Mouse (Mus musculus): ENCODE measurements around the gene Dis3l2. TPM values are rescaled to one million over a fixed set of nuclear protein-coding genes. Genes with fewer than 3 reads are reported as not detected.

Gene Dis3l2
- polyA plus RNA-seq, 1 experiment from 2014 or later, result 13.5 TPM

DNA sequence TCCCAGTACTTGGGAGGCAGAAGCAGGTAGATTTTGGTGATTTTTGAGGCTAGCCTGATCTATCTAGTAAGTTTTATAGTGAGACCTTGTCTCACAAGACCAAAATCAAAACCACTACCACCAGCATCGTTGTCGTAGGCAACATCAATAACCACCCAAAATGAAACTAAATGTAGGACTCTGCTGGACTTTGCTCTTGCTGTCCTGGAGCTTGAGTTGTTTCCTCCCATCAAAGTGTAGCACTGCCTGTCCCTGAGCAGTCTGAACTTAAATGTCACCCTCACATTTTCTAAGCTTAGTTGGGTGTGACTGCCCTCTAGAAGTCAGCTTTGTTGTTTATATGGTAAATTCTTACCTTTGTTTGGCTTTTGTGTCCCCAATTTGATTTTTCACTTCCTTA is 43.4 kb downstream of the Dis3l2 start:
- H3K36me3 ChIP-seq (ENCODE audit: insufficient read depth, low read length), result no peaks in the 10 kb centered on the region
- 97% methylated on average over 2 of the region's 2 CpGs for WGBS
- TF ChIP-seq CTCF (IDR thresholded peaks at IDR 0.05), result no peak
- TF ChIP-seq EP300 (IDR thresholded peaks at IDR 0.05), result no peak

DNA sequence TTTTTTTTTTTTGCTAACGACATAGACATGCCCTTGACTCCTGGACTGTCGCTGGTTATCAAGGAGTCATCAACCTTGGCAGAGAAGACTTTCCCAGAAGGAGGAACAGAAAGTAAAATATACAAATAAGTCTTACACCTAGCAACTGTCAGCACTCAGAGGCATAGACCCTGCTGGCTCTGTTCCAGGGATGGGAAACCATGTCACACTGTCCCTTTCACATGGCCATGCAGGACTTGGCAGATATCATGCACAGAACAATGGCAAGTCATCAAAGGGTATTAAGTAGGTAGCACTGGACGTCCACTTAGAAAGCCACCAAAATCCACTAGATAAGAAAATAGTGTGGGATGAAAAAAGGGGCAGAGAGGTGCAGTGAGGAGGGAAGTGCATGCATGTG is 46.5 kb downstream of the Dis3l2 start:
- Histone ChIP-seq H3K9me3 (ENCODE audit: low read length) (no peaks in the 10 kb centered on the region), H3K4me2 (replicated peaks; ENCODE audit: low read depth, low read length) (no peak overlapping the region), H3K27ac (ENCODE audit: low read length) (no peak overlapping the region), H3K27me3 (replicated peaks; ENCODE audit: insufficient read depth, low read length) (no peaks in the 10 kb centered on the region), H3K4me1 (ENCODE audit: insufficient read depth, low read depth, low read length) (no peaks in the 10 kb centered on the region), H3K4me3 (ENCODE audit: low read depth, low read length) (no peak overlapping the region), H3K9ac (replicated peaks; ENCODE audit: low read depth) (no peak overlapping the region), H3K36me3 (ENCODE audit: insufficient read depth, low read length) (no peaks in the 10 kb centered on the region)
- no peak for TF ChIP-seq EP300 (IDR thresholded peaks at IDR 0.05)
- no peak for TF ChIP-seq CTCF (IDR thresholded peaks at IDR 0.05)
- WGBS, result 61% methylated on average over 3 of the region's 3 CpGs
- no peak for DNase-seq (ENCODE audit: low spot score)
- ATAC-seq, result no peak

More for the DNA sequence above, 43.4 kb downstream of the Dis3l2 start:
- Histone ChIP-seq H3K4me3 (ENCODE audit: low read depth, low read length) (no peak overlapping the region), H3K27me3 (replicated peaks; ENCODE audit: insufficient read depth, low read length) (no peaks in the 10 kb centered on the region), H3K4me1 (ENCODE audit: insufficient read depth, low read depth, low read length) (no peaks in the 10 kb centered on the region), H3K27ac (ENCODE audit: low read length) (no peak overlapping the region), H3K9me3 (ENCODE audit: low read length) (no peaks in the 10 kb centered on the region), H3K9ac (replicated peaks; ENCODE audit: low read depth) (no peak overlapping the region), H3K4me2 (replicated peaks; ENCODE audit: low read depth, low read length) (no peak overlapping the region)
- ATAC-seq (no peak), DNase-seq (ENCODE audit: low spot score) (no peak)

DNA sequence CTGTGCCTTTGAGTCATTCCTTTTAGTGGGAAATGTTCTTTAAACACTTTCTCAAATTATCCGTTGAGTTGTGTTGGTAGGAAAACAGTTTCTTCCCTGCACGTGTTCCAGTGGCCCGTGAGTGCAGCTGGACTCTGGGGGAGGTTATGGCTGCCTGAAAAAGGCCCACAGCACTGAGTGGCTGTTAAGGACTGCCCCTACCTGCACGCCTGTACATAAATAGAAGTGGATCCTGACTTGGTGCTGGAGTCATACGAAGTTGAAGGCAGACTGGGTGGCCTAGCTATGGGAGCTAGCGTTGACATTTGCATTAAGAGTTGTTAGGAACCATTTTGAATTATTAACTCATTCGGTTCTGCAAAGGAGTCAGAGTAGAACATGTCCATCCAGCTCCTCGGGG is 49.8 kb downstream of the Dis3l2 start:
- WGBS, result 77% methylated on average over 8 of the region's 8 CpGs
- TF ChIP-seq EP300 (IDR thresholded peaks at IDR 0.05), result no peak
- TF ChIP-seq CTCF (IDR thresholded peaks at IDR 0.05), result no peak
- H3K4me2 ChIP-seq (replicated peaks; ENCODE audit: low read depth, low read length), result no peak overlapping the region
- no peaks in the 10 kb centered on the region for H3K36me3 ChIP-seq (ENCODE audit: insufficient read depth, low read length)
- no peak overlapping the region for H3K4me3 ChIP-seq (ENCODE audit: low read depth, low read length)
- H3K9ac ChIP-seq (replicated peaks; ENCODE audit: low read depth), result no peak overlapping the region
- H3K9me3 ChIP-seq (ENCODE audit: low read length), result no peaks in the 10 kb centered on the region
- H3K4me1 ChIP-seq (ENCODE audit: insufficient read depth, low read depth, low read length), result no peaks in the 10 kb centered on the region
- DNase-seq (ENCODE audit: low spot score) (no peak), ATAC-seq (no peak)
- H3K27ac ChIP-seq (ENCODE audit: low read length), result no peak overlapping the region
- no peaks in the 10 kb centered on the region for H3K27me3 ChIP-seq (replicated peaks; ENCODE audit: insufficient read depth, low read length)

DNA sequence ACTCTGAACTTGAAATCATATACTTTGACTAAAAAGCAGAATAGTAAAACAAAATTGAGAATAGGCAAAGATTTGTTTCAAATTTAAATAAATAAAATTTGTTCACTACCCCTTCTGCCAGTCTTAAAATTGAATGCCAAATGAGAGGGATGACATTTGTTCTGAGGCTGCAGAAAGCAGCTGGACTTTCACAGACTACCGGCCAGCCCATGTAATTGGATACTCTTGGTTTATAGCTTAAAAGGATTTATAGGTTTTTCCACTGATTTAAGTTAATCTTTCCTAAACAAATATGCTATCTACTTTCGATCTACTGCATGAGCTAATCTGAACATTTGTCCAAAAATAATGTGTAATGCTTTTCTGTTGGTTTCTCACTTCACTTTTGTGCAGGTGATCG is 50.7 kb downstream of the Dis3l2 start:
- DNase-seq (ENCODE audit: low spot score), result no peak
- TF ChIP-seq CTCF (IDR thresholded peaks at IDR 0.05) (no peak), EP300 (IDR thresholded peaks at IDR 0.05) (no peak)
- no peaks in the 10 kb centered on the region for H3K36me3 ChIP-seq (ENCODE audit: insufficient read depth, low read length)
- H3K4me2 ChIP-seq (replicated peaks; ENCODE audit: low read depth, low read length), result no peak overlapping the region
- H3K27ac ChIP-seq (ENCODE audit: low read length), result no peak overlapping the region
- no peak overlapping the region for H3K4me3 ChIP-seq (ENCODE audit: low read depth, low read length)
- ATAC-seq, result no peak
- H3K9me3 ChIP-seq (ENCODE audit: low read length), result no peaks in the 10 kb centered on the region
- H3K27me3 ChIP-seq (replicated peaks; ENCODE audit: insufficient read depth, low read length), result no peaks in the 10 kb centered on the region
- H3K9ac ChIP-seq (replicated peaks; ENCODE audit: low read depth), result no peak overlapping the region
- 88% methylated on average over 3 of the region's 3 CpGs for WGBS
- H3K4me1 ChIP-seq (ENCODE audit: insufficient read depth, low read depth, low read length), result no peaks in the 10 kb centered on the region

DNA sequence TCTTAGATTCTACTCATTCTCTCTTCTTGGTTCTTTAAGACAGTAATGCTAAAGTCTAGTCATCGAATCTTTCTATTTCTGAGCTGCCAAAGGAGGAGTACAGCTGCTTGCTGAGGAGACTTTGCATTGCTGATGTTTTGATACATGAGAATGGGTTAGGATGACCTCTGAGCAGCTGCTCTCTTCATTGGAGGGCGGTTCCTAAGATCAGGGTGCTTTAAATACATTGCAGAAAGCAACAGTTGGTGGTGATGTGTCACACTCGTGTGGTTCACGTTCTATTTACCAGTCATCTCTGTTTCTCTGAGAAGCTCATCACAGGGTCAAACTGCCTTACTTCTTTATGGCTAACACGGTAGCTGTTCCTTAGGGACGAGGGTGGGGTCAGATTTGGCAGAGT is 54.5 kb downstream of the Dis3l2 start:
- no peaks in the 10 kb centered on the region for H3K27me3 ChIP-seq (replicated peaks; ENCODE audit: insufficient read depth, low read length)
- no peak overlapping the region for H3K4me3 ChIP-seq (ENCODE audit: low read depth, low read length)
- ATAC-seq (peak; percentile 58), DNase-seq (ENCODE audit: low spot score) (peak; percentile 32)
- H3K9ac ChIP-seq (replicated peaks; ENCODE audit: low read depth), result no peak overlapping the region
- no peak overlapping the region for H3K27ac ChIP-seq (ENCODE audit: low read length)
- no peaks in the 10 kb centered on the region for H3K9me3 ChIP-seq (ENCODE audit: low read length)
- H3K36me3 ChIP-seq (ENCODE audit: insufficient read depth, low read length), result no peaks in the 10 kb centered on the region
- WGBS, result 56% methylated on average over 6 of the region's 6 CpGs
- H3K4me1 ChIP-seq (ENCODE audit: insufficient read depth, low read depth, low read length), result no peaks in the 10 kb centered on the region
- no peak overlapping the region for H3K4me2 ChIP-seq (replicated peaks; ENCODE audit: low read depth, low read length)
- TF ChIP-seq EP300 (IDR thresholded peaks at IDR 0.05), result no peak
- TF ChIP-seq CTCF (IDR thresholded peaks at IDR 0.05), result no peak

DNA sequence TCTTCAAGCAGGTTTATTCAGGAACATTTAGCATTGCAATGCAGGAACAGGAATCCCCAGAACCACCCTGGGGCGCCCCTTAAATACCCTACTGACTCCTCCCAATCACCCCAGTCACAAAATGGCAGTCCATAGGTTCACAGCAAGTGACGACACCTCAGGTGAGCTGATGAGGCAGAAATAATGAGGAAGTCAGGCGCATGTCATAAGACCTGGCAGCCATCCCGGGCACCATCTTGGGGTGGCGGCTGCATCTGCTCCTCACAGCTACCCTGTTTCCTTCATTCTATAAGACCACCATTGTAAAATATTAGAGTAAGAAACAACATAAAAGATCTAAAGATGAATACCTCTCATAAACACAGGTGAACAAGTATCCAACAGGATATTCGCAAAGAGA is 58.6 kb downstream of the Dis3l2 start:
- WGBS, result 94% methylated on average over 6 of the region's 6 CpGs
- no peaks in the 10 kb centered on the region for H3K36me3 ChIP-seq (ENCODE audit: insufficient read depth, low read length)

DNA sequence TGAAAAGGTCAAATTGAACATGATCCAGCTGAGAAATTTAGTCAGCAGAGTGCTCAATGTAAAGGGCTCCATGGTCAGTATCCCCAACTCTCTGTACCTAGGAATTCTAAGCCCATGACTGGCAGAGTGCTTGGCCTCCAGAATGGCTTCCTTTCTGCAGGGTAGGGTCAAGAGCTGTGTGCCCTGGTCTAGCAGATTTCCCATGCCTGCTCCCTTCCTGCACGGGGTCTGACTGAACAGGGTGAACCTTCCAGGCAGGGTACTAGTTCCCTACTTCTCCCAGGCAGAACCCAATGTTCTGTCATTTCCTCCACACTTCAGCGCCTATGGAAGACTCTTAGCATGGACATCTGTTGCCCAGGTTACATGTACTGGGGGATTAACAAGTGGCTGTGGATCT is 97.6 kb downstream of the Dis3l2 start:
- no peaks in the 10 kb centered on the region for H3K36me3 ChIP-seq (ENCODE audit: insufficient read depth, low read length)
- no peaks in the 10 kb centered on the region for H3K27me3 ChIP-seq (replicated peaks; ENCODE audit: insufficient read depth, low read length)
- H3K9ac ChIP-seq (replicated peaks; ENCODE audit: low read depth), result no peak overlapping the region
- no peak overlapping the region for H3K27ac ChIP-seq (ENCODE audit: low read length)
- H3K4me1 ChIP-seq (ENCODE audit: insufficient read depth, low read depth, low read length), result no peaks in the 10 kb centered on the region
- H3K4me2 ChIP-seq (replicated peaks; ENCODE audit: low read depth, low read length), result no peak overlapping the region
- no peaks in the 10 kb centered on the region for H3K9me3 ChIP-seq (ENCODE audit: low read length)
- DNase-seq (ENCODE audit: low spot score), result no peak
- WGBS, result 94% methylated on average over 2 of the region's 2 CpGs
- ATAC-seq, result no peak
- H3K4me3 ChIP-seq (ENCODE audit: low read depth, low read length), result no peak overlapping the region
- TF ChIP-seq CTCF (IDR thresholded peaks at IDR 0.05), result no peak

More for the DNA sequence above, 58.6 kb downstream of the Dis3l2 start:
- Histone ChIP-seq H3K9ac (replicated peaks; ENCODE audit: low read depth) (no peak overlapping the region), H3K4me3 (ENCODE audit: low read depth, low read length) (no peak overlapping the region), H3K27ac (ENCODE audit: low read length) (no peak overlapping the region), H3K27me3 (replicated peaks; ENCODE audit: insufficient read depth, low read length) (no peaks in the 10 kb centered on the region), H3K9me3 (ENCODE audit: low read length) (no peaks in the 10 kb centered on the region), H3K4me1 (ENCODE audit: insufficient read depth, low read depth, low read length) (no peaks in the 10 kb centered on the region), H3K4me2 (replicated peaks; ENCODE audit: low read depth, low read length) (no peak overlapping the region)
- DNase-seq (ENCODE audit: low spot score), result no peak
- TF ChIP-seq EP300 (IDR thresholded peaks at IDR 0.05), result no peak
- no peak for ATAC-seq

Data from lung, postnatal 0 days (tissue).